Mouse (Mus musculus) 3134 (cell line): ENCODE measurements around the gene 2410137M14Rik.

ENCODE experiments used
- DNase-seq: peaks from one replicate; pipeline ENCODE4 v3.0.0-alpha.2; 2011; ENCODE audit warnings: low spot score; ENCODE audit not compliant: insufficient read length; ENCODE audit errors: extremely low read depth

The 2410137M14Rik gene

DNA sequence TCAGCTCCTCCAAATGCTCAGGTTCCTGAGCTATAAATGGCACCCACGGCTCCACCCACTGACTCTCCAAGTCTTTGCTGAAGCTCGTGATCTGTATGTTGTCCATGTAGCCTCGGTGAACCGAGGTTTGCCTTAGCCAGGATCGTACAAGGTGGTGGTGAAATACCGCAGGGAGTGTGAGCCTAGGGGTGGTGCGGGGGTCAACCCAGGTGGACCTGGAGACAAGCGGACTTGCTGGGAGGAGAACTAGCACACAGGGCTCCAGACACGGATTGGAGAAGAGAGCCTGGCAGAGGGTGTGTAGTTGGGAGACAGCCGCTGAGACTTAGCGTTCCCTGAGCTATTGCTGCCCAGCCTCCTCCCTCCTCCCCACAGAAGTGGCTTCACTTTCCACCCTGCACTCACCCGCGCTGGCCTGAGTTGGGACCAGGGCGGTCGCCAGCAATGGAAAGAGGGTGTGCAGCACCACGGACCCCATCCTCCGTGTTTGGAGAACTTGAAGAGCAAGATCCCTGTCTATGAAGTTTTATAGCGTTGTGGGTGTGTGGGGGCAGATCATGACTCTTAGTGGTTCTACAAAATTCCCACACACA is at the start of gene 2410137M14Rik:
TSS of gene 2410137M14Rik (minus strand) at position 17 of the 593 bp plus-strand sequence.
- DNase-seq = no peak

DNA sequence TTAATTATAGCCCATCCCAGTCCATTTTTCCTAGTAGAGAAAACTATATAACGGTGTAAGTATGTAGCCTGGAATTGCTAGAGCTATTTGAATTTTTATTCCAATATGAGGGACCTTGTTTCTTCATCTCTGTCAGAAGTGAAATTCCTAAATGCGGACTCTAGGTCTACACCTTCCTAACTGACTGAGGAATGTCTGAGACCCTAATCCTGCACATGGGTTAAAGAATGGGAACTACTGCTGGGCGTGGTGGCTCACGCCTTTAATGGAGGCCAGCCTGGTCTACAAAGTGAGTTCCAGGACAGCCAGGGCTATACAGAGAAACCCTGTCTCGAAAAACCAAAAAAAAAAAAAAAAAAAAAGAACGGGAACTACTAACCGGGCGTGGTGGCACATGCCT is 48.1 kb upstream of the 2410137M14Rik start:
- DNase-seq = no peak

DNA sequence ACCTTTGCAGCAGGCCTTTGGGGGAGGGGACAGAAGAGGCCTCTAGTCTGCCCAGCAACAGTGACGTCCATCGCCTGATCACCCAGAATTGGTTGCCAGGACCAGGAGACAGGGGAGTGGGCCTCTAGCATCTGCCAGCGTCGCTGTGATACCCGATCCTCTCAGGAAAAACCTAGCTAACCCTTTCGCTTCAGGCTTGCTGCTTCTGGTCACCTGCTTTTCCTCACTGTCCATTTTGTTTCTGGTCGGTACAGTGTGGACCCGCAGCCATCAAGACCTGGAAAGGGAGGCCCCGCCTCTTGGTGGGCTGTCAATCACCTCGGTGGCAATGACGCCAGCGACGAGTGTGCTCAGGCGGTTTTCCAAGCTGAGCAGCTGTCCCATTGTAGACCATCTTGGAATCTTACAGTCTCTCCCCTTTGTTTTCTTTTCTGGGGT is 47.7 kb upstream of the 2410137M14Rik start:
- DNase-seq = peak; percentile 77

DNA sequence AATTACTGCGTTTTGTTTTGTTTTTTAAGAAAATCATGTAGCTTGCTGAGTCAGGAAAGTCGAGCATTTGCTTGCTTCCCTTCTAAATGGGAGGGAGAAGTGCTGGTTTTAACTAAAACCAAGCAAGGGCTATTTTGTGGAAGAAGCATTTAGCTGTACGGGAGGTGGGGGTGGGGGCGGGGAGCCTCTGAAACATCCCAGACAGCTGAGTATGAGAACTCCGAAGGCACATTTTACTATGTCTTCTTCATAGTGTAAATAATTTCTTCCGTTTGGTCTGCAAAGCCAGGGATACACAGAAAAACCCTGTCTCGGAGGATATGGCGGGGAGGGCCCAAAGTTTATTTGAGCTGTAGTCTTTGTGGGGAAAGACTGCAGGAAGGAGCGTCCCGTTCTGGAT is 47.2 kb upstream of the 2410137M14Rik start:
- no peak for DNase-seq

DNA sequence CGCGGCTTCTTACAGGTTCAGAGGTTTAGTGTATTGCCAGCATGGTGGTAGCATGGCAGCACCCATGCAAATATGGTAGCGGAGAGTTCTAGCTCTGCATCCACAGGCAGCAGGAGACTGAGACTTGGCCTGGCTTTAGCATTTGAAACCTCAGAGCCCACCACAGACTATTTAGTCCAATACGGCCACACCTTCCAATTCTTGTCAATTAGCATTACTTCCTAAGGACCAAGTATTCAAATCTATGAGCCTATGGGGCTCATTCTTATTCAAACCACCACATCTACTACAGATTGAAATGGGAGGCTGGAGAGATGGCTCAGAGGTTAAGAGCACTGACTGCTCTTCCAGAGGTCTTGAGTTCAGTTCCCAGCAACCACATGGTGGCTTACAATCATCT is 46.4 kb upstream of the 2410137M14Rik start:
- DNase-seq = no peak

DNA sequence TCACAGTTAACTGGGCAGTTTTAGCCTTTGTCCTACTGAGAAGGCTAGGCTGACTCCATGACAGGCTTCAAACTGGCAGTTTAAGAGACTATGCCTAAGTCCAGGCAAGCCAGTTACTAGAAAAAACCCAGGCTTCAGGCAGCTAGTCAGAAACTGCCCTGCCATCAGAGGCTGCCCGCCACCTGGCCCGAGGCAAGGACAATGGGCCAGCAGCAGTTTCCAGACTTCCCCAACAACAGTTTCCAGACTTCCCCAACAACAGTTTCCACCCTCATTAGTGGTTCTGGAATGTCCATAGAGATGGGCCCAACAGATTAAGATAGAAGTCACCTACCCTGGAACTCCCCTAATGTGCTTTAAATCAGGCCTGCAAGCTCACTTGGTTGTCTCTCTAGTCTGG is 45.4 kb upstream of the 2410137M14Rik start:
- DNase-seq = no peak

DNA sequence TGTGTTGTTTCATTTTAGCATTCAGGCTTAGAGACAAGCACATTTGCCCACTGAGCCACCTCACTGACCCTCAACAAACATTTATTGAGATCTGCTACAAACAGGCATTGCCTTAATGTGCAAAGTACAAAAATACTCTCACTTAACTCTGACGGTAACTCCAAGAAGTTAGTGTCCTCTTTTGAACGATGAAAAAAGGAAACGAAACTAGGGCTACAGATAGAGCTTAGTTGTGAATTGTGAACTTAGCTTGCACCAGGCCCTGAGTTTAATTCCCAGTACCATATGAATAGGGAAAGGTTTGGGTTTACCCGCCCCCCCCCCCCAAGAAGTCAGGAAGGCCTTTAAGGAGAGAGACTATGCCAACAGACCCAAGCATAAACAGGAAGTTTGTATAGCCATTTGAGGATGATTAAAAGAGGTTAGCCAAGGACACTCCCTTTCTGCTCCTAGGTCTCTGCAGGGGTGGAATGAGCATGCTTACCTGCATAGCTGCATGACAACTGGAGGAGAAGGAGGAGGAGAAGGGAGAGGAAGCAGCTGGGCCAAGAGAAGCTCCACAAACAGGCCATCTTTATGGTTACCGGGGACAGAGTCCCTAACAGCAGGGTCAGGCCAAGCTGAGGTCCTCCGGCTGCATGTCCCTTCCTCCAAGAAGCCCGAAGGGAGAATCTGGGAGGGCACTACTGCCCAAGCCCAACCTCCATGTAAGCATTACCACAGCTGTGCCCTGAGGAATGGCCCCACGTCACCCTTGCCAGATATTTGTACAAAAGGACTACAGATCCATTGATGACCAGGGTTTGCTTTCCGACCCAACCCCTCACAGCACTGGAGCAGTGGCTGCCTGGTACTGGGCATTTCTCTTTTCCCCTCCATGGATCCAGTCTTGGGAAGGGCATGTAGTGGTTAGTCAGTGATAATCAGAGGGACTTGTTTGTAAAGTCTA is 41.9 kb upstream of the 2410137M14Rik start, which contains the start of gene Mog:
TSS of gene Mog (minus strand) at position 771 of the 949 bp plus-strand sequence.
- no peak for DNase-seq

DNA sequence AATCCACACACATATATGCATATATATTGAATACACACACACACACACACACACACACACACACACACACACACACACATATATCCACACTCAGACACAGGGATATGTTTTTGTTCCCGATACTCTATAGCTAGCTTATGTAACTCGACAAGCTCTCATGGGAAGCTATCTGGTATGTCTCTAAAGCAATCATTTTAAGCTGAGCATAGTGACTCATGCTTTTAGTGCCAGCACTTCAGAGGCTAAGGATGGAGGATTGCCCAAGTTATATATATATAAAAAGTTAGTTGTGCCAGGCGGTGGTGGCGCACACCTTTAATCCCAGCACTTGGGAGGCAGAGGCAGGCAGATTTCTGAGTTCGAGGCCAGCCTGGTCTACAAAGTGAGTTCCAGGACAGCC is 38.2 kb upstream of the 2410137M14Rik start:
- DNase-seq = peak; percentile 28

DNA sequence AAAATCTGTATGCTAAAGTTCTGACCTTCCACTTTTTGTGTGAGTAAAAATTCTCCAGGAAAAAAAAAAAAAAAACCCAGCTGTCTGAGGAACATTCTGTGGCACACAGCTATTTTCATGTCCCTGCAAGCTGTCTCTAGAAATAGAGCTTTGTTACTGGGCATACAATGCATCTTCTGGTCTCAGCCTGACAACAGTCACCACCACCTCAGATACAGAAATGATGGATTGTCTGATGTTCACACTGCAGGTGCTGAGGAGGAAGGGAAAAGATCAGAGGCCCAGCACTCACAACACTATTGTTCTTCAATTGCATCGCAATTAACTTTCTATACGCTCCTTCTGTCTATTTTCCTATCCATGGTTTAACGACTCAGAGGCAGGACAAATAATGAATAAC is 37.3 kb upstream of the 2410137M14Rik start:
- DNase-seq = no peak

DNA sequence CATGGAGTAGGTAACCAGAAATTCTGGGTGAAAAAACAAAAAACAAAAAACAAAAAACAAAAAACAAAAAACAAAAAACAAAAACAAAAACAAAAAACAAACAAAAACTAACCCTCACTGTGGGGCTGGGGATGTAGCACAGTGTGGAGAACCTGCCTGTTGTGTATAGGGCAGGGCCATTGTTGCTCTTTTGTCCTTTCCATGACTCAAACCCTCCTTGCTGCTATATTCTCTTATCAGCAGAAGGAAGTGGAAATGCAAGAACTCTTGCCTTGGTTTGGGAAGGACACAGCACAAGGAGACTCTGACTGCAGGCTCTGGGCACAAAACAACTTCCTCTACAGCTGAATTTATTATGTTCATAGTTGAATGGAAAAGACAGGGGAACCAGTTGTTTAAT is 35.3 kb upstream of the 2410137M14Rik start:
- DNase-seq = no peak

DNA sequence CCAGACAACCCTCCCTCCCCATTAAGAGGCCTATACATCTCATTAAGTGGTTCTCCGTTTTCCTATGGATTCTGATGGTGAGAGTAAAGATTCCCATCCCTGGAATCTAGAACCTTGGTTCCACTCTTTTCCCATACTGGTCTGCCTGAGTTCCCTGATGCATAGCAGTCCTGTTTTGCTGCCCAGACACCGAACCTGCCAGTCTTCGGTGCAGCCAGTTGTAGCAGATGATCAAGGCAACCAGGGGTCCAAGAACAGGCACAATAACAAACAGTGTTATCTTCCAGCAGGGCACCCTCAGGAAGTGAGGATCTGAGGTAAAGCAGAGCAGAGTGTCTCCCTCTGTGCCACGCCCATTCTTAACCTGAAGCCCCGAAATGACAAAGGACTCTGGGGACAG is 31.1 kb upstream of the 2410137M14Rik start:
- DNase-seq = no peak

DNA sequence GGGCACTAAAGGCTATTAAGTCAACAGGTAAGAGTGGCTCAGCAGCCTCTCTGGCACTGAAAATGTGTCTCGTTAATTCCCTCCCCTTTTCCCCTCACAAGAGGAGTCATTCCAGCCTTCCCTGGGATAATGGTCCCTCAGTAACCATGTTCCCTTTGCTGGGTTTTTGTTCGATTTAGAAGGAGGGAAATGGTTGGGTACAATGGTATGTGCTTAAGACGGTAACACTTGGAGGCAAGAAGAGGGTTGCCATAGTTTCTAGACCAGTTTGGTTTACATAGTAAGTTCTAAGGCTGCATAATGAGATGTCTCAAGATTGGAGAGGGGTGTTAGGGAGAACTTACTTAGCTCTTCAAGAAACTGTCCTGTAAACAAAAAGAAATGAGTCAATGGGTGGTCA is 30.7 kb upstream of the 2410137M14Rik start:
- no peak for DNase-seq

DNA sequence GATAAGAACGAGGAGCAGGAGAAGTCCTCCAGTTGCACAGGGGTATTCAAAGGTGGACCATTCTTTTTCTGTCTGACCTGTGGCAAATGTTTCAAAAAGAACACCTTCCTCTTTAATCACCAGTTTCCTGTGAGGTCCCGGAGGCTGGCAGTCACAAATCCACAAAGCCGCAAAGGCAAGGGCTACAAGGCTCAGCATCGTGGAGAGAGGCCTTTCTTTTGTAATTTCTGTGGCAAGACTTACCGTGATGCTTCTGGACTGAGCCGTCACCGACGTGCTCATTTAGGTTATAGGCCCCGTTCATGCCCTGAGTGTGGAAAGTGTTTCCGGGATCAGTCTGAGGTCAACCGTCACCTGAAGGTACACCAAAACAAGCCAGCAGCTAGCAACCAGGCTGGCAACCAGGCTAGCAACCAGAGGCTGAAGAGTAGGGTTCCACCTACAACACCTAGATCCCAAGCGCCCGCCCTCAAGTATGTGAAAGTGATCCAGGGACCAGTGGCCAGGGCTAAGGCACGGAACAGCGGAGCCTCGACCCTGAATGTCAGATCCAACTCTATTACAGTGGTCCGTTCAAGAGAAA is 28.5 kb upstream of the 2410137M14Rik start:
- DNase-seq = no peak

DNA sequence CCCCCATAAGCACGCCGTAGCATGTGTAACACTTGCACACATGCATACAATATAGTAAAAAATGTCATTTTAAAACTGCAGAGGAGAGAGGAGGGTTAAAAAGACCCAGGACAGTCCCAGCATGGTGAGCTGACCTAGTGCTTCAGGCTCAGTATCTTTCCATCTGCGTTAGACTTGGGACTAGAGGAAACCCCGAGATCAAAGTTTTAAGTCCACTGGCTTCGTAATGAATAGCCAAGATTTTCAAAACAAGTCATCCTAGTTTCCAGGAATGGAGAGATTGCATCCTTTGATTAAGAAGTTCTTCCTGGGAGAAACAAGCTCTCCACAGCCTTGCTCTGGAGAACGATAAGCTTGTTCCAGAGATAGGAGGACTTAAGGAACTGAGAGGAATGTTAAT is 27.1 kb upstream of the 2410137M14Rik start:
- no peak for DNase-seq

DNA sequence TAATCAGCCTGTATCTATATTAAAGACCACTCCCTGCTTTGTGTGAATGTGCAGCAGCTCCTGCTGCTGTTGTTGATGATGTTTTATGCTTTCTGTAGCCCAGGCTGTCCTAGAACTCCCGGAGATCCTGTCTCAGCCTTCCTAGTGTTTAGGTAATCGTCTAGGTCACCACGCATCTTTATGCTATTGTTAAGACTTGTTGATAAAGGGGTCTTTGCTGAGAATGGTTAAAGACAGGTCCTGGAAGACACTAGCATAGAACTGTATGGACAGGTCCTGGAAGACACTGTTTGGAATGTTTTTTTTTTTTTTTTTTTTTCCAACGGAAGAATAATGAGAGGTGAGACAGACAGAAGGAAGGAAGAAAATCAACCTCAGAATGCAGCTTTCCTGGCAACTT is 22.3 kb upstream of the 2410137M14Rik start:
- no peak for DNase-seq

DNA sequence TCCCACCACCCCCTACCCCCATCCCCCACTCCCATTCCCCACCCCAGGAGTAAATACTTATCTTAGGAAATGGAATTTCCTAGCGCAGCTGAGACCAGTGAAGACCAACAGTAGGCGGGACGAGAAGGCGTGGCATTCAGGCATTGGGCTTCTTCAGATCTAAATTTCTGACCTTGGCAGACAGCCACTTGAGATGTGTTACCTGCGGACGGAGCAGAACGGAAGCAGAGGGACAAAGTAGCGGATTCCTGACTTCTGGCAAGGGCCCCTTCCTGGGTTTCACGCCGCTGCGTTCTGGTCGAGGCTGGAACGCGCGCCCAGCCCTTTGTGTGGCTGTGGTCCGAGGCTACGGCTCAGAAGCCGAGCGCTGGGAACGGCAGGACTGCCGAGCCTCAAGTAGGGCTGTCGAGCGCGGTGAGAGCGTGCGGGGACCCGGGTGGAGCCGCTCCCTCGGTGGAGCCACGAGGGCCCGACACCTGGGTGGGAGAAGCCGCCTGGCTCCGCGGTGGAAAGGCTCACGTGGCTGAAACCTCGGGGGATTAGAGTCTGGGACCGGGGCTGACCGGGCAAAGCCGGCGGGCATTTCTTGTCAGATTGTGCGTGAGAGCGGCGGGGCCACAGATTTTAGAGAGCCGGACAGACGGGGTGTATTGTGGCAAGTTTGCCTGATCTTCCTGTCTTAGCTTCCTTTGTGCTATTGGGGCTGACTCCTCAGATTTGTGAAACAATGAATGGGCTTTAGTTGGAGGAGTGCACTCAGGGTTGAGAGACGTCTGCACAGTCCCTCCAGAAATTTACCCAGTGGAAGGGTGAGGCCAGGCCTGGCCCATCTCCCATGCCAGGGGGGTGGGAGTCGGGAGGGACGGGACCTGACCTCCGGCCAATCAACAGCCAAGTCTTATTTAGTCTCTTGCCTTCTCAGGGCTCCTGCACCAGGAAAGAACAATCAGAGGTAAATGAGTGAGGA is 21.6 kb upstream of the 2410137M14Rik start:
- peak; percentile 85 for DNase-seq

DNA sequence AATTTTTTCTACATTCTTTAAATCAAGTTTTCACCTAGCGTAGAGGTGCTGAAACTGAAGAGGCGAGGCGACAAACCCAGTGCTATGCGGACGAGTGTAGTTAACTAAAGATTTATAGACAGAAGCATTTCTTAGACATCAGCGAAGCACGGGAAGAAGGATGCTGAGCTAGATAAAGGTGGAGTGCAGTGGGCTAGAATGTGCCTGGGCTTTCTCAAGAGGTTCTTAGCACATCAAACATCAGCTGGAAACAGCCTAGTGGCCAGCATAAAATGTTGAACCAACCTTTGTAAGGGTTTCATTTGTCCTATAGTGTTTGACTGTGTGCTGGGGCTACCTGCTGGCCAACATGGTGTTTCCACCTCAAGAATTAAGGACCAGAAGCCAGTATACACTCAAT is 19.8 kb upstream of the 2410137M14Rik start, which contains the start of gene Zfp57:
TSS of gene Zfp57 (plus strand) at position 301 of the 400 bp plus-strand sequence.
- DNase-seq = no peak

DNA sequence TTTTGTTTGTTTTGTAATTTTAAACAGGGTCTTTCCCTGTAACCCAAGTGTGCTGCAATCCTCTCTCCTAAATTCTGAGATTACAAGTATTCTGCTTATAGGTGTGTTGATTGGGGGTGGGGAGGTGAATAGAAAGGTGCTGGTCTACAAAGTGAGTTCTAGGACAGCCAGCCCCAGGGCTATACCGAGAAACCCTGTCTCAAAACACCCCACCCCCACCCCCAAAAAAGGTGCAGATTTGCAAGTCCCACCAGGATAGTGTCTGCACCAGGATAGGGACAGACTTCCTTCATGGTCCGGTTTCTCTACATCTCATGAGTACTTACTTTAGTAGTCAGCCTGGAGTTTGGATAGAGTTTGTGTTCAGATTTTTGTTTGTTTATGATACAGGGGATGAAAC is 17.4 kb upstream of the 2410137M14Rik start:
- no peak for DNase-seq

DNA sequence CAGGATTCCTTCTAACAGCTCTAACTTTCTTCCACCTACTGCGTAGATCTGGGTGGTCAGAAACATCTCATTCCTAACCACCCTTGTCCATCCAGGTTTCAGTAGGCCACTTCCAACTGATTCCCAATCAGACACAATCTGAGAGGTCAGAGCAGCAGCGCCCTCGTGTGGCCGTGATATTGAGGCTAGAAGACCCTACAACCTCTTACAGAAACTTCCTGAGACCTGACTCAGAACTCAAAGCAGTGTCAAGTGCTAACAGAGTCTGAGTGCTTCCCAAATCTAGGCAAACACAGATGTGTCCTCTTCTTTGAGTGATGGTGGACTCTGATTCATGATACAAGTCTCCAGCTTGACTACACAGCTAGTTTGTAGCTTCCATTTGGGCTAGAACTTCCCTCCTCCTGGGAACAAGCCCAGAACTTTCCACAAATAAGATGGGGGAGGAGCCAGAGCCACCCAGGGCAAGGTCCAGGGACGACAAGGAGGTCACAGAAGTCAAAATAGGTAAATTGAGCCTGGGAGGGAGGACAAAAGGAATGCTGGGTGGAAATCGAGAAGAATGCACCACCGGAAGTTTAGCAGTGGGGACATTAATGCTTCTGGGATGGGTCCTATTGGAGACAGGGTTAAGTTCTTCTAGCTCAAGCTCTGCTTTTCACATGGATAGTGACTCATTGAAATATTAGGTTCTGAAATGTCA is 16.1 kb upstream of the 2410137M14Rik start:
- DNase-seq = peak; percentile 28

DNA sequence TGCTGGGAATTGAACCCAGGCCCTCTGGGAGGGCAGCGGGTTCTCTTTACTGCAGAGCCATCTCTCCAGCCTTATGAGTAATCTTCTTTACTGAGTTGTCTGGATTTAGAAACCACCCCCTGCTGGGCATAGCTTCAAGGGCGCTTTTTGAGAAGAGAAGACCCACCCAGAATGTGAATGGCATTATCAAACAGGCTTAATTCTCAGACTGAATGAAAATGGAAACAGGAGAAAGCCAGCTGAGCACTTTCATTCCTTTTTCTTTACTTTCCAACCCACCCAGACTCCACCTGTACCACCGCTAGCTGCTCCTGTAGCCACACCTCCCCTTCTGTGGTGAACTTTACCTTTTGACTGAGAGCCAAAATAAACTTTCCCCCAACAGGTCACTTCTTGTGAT is 14.4 kb upstream of the 2410137M14Rik start:
- DNase-seq = no peak
